Comparison of ENCODE assay signal across 8 mouse cellular contexts in genomic region chr7:16308555-16309317, GRCm38 (mm10). TPM values are rescaled to one million over a fixed set of nuclear protein-coding genes. Genes with fewer than 3 reads are reported as not detected.
DNase-seq lines count a peak whose midpoint lies in the region; ATAC-seq and TF ChIP-seq lines count a peak whose summit lies in the region.

No protein-coding gene starts in this region.

- H3K4me3 ChIP-seq in kidney, adult 2 months (ENCODE audit: insufficient read depth, low read depth, low read length): peak overlapping the region; percentile 83; the same call in 1 of the 2 replicates
- H3K4me3 ChIP-seq in MEL (ENCODE audit: control insufficient read depth in 1 of 2, insufficient read depth in 1 of 2, low read depth in 2 of 2, low read length in 2 of 2): peak overlapping the region; percentile 57 to 66
- peak overlapping the region; percentile 72 for H3K4me3 ChIP-seq in forebrain, postnatal 0 days (ENCODE audit: low read depth, low read length)
- H3K4me3 ChIP-seq in limb, embryonic 14.5 days (replicated peaks; ENCODE audit: low read length): peak overlapping the region; percentile 61
- peak overlapping the region; percentile 80 for H3K4me3 ChIP-seq in neural tube, embryonic 12.5 days

- no peak for TF ChIP-seq EP300 in MEL (IDR thresholded peaks at IDR 0.05; ENCODE audit: low read depth in 1 of 2, low read length in 2 of 2)

- DNase-seq in kidney, adult 2 months: peak; percentile 14
- DNase-seq in kidney, postnatal 14 days: no peak
- peak; percentile 56 for DNase-seq in MEL (ENCODE audit: low read depth, low spot score)
- DNase-seq in forebrain, postnatal 0 days: no peak
- DNase-seq in limb, embryonic 14.5 days (ENCODE audit: low spot score): no peak
- DNase-seq in left cerebral cortex, postnatal 25 days (ENCODE audit: low spot score in 2 of 2): no peak
- no peak for DNase-seq in layer of hippocampus, postnatal 36 days

- H3K9ac ChIP-seq in MEL (ENCODE audit: control insufficient read depth, low read depth, low read length, poor library complexity, severe bottlenecking): peak overlapping the region; percentile 37
- H3K9ac ChIP-seq in forebrain, postnatal 0 days: no peak overlapping the region; the same call in 1 of the 2 replicates
- H3K9ac ChIP-seq in limb, embryonic 14.5 days (ENCODE audit: low read depth, low read length, severe bottlenecking): peak overlapping the region; percentile 56
- H3K9ac ChIP-seq in neural tube, embryonic 12.5 days: peak overlapping the region; percentile 66

- peaks cover 13% of the 10 kb centered on the region; the same call in 1 of the 2 replicates for H3K4me1 ChIP-seq in kidney, adult 2 months (ENCODE audit: control insufficient read depth, insufficient read depth, low read length)
- peaks cover 4 to 10% of the 10 kb centered on the region in 2 experiments; a peak in 3 of 4 replicates for H3K4me1 ChIP-seq in MEL (ENCODE audit: control insufficient read depth in 1 of 2, insufficient read depth in 2 of 2, low read length in 2 of 2)
- peaks cover 11% of the 10 kb centered on the region for H3K4me1 ChIP-seq in forebrain, postnatal 0 days (ENCODE audit: insufficient read depth)
- H3K4me1 ChIP-seq in limb, embryonic 14.5 days (ENCODE audit: control insufficient read depth, insufficient read depth, low read length): peaks cover 38% of the 10 kb centered on the region
- H3K4me1 ChIP-seq in neural tube, embryonic 12.5 days: peaks cover 48% of the 10 kb centered on the region

- intact Hi-C loops in left cerebral cortex, postnatal 25 days (cut with DNase I): no loop called here

- no peak for TF ChIP-seq RAD21 in MEL (IDR thresholded peaks at IDR 0.05; ENCODE audit: low read depth, low read length)

- WGBS in kidney, adult 2 months: 34% methylated on average over 16 of the region's 16 CpGs
- 42% methylated on average over 16 of the region's 16 CpGs for WGBS in forebrain, postnatal 0 days
- WGBS in limb, embryonic 14.5 days: 33% methylated on average over 16 of the region's 16 CpGs
- 42% methylated on average over 16 of the region's 16 CpGs for WGBS in neural tube, embryonic 12.5 days

- no peaks in the 10 kb centered on the region for H3K9me3 ChIP-seq in MEL (replicated peaks; ENCODE audit: insufficient read depth, low read length)
- H3K9me3 ChIP-seq in forebrain, postnatal 0 days (ENCODE audit: low read length): no peaks in the 10 kb centered on the region
- H3K9me3 ChIP-seq in limb, embryonic 14.5 days (ENCODE audit: control insufficient read depth, low read length): no peaks in the 10 kb centered on the region
- H3K9me3 ChIP-seq in neural tube, embryonic 12.5 days: no peaks in the 10 kb centered on the region

- H3K27ac ChIP-seq in kidney, adult 2 months (ENCODE audit: insufficient read depth, low read depth, low read length): peak overlapping the region; percentile 6; the same call in 1 of the 2 replicates
- peak overlapping the region; percentile 4; the same call in 1 of the 2 replicates for H3K27ac ChIP-seq in MEL (ENCODE audit: control insufficient read depth, low read depth, low read length)
- no peak overlapping the region for H3K27ac ChIP-seq in forebrain, postnatal 0 days (ENCODE audit: low read depth, low read length)
- H3K27ac ChIP-seq in limb, embryonic 14.5 days (replicated peaks; ENCODE audit: low read depth, low read length): peak overlapping the region; percentile 19; the same call in 1 of the 2 replicates
- no peak overlapping the region for H3K27ac ChIP-seq in neural tube, embryonic 12.5 days

- no peaks in the 10 kb centered on the region for H3K27me3 ChIP-seq in kidney, adult 2 months (replicated peaks; ENCODE audit: control insufficient read depth, insufficient read depth, low read length)
- H3K27me3 ChIP-seq in MEL (ENCODE audit: control insufficient read depth in 1 of 2, insufficient read depth in 2 of 2, low read length in 2 of 2): no peaks in the 10 kb centered on the region
- H3K27me3 ChIP-seq in forebrain, postnatal 0 days (ENCODE audit: insufficient read depth, low read length): no peaks in the 10 kb centered on the region
- 0 out of 2 replicates have a peak, but pooled peaks cover 5% of the 10 kb centered on the region for H3K27me3 ChIP-seq in limb, embryonic 14.5 days (ENCODE audit: control insufficient read depth, insufficient read depth, low read length)
- H3K27me3 ChIP-seq in neural tube, embryonic 12.5 days (replicated peaks): 0 out of 2 replicates have a peak, but pooled peaks cover 3% of the 10 kb centered on the region

- peaks cover 14% of the 10 kb centered on the region for H3K79me2 ChIP-seq in MEL (ENCODE audit: control insufficient read depth, insufficient read depth, low read length, poor library complexity)

- no peaks in the 10 kb centered on the region for H3K36me3 ChIP-seq in kidney, adult 2 months (ENCODE audit: control insufficient read depth, insufficient read depth, low read length)
- peaks cover 0 to 2% of the 10 kb centered on the region in 2 experiments; a peak in 1 of 4 replicates for H3K36me3 ChIP-seq in MEL (ENCODE audit: control insufficient read depth in 1 of 2, insufficient read depth in 2 of 2, low read length in 2 of 2)
- H3K36me3 ChIP-seq in forebrain, postnatal 0 days (ENCODE audit: insufficient read depth): no peaks in the 10 kb centered on the region
- no peaks in the 10 kb centered on the region for H3K36me3 ChIP-seq in limb, embryonic 14.5 days (ENCODE audit: control insufficient read depth, insufficient read depth, low read length)
- no peaks in the 10 kb centered on the region for H3K36me3 ChIP-seq in neural tube, embryonic 12.5 days

- TF ChIP-seq CTCF in kidney, adult 2 months (conservative IDR thresholded peaks at IDR 0.05; ENCODE audit: insufficient read depth, insufficient read length, low read depth, low read length): no peak
- no peak for TF ChIP-seq CTCF in MEL (IDR thresholded peaks at IDR 0.05 in 2 of 3, conservative IDR thresholded peaks at IDR 0.05 in 1 of 3; ENCODE audit: control insufficient read depth in 1 of 3, insufficient read depth in 1 of 3, low read depth in 2 of 3, low read length in 3 of 3, poor library complexity in 1 of 3, severe bottlenecking in 1 of 3)
- TF ChIP-seq CTCF in forebrain, postnatal 0 days (IDR thresholded peaks at IDR 0.05; ENCODE audit: low read depth): no peak

- H3K4me2 ChIP-seq in forebrain, postnatal 0 days (ENCODE audit: low read depth): peak overlapping the region; percentile 98
- peak overlapping the region; percentile 97 for H3K4me2 ChIP-seq in limb, embryonic 14.5 days (replicated peaks; ENCODE audit: low read depth, low read length, severe bottlenecking)
- peak overlapping the region; percentile 99 for H3K4me2 ChIP-seq in neural tube, embryonic 12.5 days (replicated peaks)

- ATAC-seq in forebrain, postnatal 0 days: no peak
- ATAC-seq in limb, embryonic 14.5 days (ENCODE audit: low FRiP score, low read depth): no peak
- no peak for ATAC-seq in neural tube, embryonic 12.5 days (ENCODE audit: low FRiP score, low read depth)

- TF ChIP-seq POLR2A in kidney, adult 2 months (IDR thresholded peaks at IDR 0.05; ENCODE audit: low read depth, low read length): no peak
- TF ChIP-seq POLR2A in MEL (IDR thresholded peaks at IDR 0.05; ENCODE audit: control insufficient read depth in 1 of 2, insufficient read depth in 1 of 2, low read depth in 1 of 2, low read length in 2 of 2, poor library complexity in 1 of 2): no peak
- no peak for TF ChIP-seq POLR2A in limb, embryonic 14.5 days (IDR thresholded peaks at IDR 0.05; ENCODE audit: borderline replicate concordance, extremely low read depth, insufficient read depth, insufficient read length)

RNA-seq across cellular contexts. Expression of gene Bbc3, which starts 0.5 kb away (rescaled TPM):
- polyA plus RNA-seq in kidney, adult 2 months (2012; rRNA removed): 5.1 and 5.2 TPM in 2 replicates
- 2.9 and 4.4 TPM in 2 replicates for total RNA-seq in MEL (2012; rRNA removed)
- polyA plus RNA-seq in MEL (2012; ENCODE audit: insufficient read depth in 1 of 2, insufficient read length in 2 of 2, low read depth in 1 of 2, low replicate concordance in 2 of 2, missing spikeins in 1 of 2): 1 to 10 TPM in 1 of 2 experiments, not detected in 1; 9.3 TPM
- total RNA-seq in forebrain, postnatal 0 days (2014; rRNA removed): 41.2 and 57.8 TPM in 2 replicates
- polyA plus RNA-seq in forebrain, postnatal 0 days (2015; fragmentation: Nextera tagmentation; extraction: Ambion mirVana): 40.0 and 40.2 TPM in 2 replicates
- polyA plus RNA-seq in limb, embryonic 14.5 days (2012; rRNA removed): 7.4 and 11.9 TPM in 2 replicates
- polyA plus RNA-seq in limb, embryonic 14.5 days (2014; fragmentation: Nextera tagmentation; extraction: Ambion mirVana): 3.7 and 4.0 TPM in 2 replicates
- polyA plus RNA-seq in neural tube, embryonic 12.5 days (2016; fragmentation: Nextera tagmentation; extraction: Ambion mirVana): 22.7 and 25.0 TPM in 2 replicates
- 10 to 100 TPM in 1 of 2 experiments, 1 to 10 TPM in 1; 9.2 to 10.9 TPM for total RNA-seq in left cerebral cortex, postnatal 25 days (2021)
- total RNA-seq in layer of hippocampus, postnatal 36 days (2021): 10 to 100 TPM; 11.3 to 13.0 TPM

RNA-seq across cellular contexts. Expression of gene Ccdc9, which starts 22.1 kb away (rescaled TPM):
- polyA plus RNA-seq in kidney, adult 2 months (2012; rRNA removed): 23.3 and 24.3 TPM in 2 replicates
- total RNA-seq in MEL (2012; rRNA removed): 57.4 and 63.6 TPM in 2 replicates
- 10 to 100 TPM in 1 of 2 experiments, not detected in 1; 97.1 TPM for polyA plus RNA-seq in MEL (2012; ENCODE audit: insufficient read depth in 1 of 2, insufficient read length in 2 of 2, low read depth in 1 of 2, low replicate concordance in 2 of 2, missing spikeins in 1 of 2)
- total RNA-seq in forebrain, postnatal 0 days (2014; rRNA removed): 31.6 and 38.2 TPM in 2 replicates
- 12.8 and 18.6 TPM in 2 replicates for polyA plus RNA-seq in forebrain, postnatal 0 days (2015; fragmentation: Nextera tagmentation; extraction: Ambion mirVana)
- polyA plus RNA-seq in limb, embryonic 14.5 days (2012; rRNA removed): 64.4 and 84.8 TPM in 2 replicates
- 15.9 and 17.7 TPM in 2 replicates for polyA plus RNA-seq in limb, embryonic 14.5 days (2014; fragmentation: Nextera tagmentation; extraction: Ambion mirVana)
- polyA plus RNA-seq in neural tube, embryonic 12.5 days (2016; fragmentation: Nextera tagmentation; extraction: Ambion mirVana): 47.7 and 49.5 TPM in 2 replicates
- total RNA-seq in left cerebral cortex, postnatal 25 days (2021): 10 to 100 TPM; 81.6 to 86.9 TPM
- total RNA-seq in layer of hippocampus, postnatal 36 days (2021): 10 to 100 TPM; 69.0 to 77.7 TPM

RNA-seq across cellular contexts. Expression of gene Inafm1, which starts 35.3 kb away (rescaled TPM):
- 23.1 and 30.7 TPM in 2 replicates for polyA plus RNA-seq in kidney, adult 2 months (2012; rRNA removed)
- 38.0 and 50.7 TPM in 2 replicates for total RNA-seq in MEL (2012; rRNA removed)
- polyA plus RNA-seq in MEL (2012; ENCODE audit: insufficient read depth in 1 of 2, insufficient read length in 2 of 2, low read depth in 1 of 2, low replicate concordance in 2 of 2, missing spikeins in 1 of 2): 10 to 100 TPM in 1 of 2 experiments, not detected in 1; 87.6 TPM
- 36.9 and 43.2 TPM in 2 replicates for total RNA-seq in forebrain, postnatal 0 days (2014; rRNA removed)
- 63.6 and 68.4 TPM in 2 replicates for polyA plus RNA-seq in forebrain, postnatal 0 days (2015; fragmentation: Nextera tagmentation; extraction: Ambion mirVana)
- polyA plus RNA-seq in limb, embryonic 14.5 days (2012; rRNA removed): 48.7 and 57.8 TPM in 2 replicates
- polyA plus RNA-seq in limb, embryonic 14.5 days (2014; fragmentation: Nextera tagmentation; extraction: Ambion mirVana): 24.3 and 27.4 TPM in 2 replicates
- 27.0 and 28.5 TPM in 2 replicates for polyA plus RNA-seq in neural tube, embryonic 12.5 days (2016; fragmentation: Nextera tagmentation; extraction: Ambion mirVana)
- total RNA-seq in left cerebral cortex, postnatal 25 days (2021): 10 to 100 TPM; 32.5 to 34.8 TPM
- 10 to 100 TPM; 31.2 to 33.0 TPM for total RNA-seq in layer of hippocampus, postnatal 36 days (2021)

RNA-seq across cellular contexts. Expression of gene C5ar1, which starts 49.4 kb away (rescaled TPM):
- 3.4 and 4.2 TPM in 2 replicates for polyA plus RNA-seq in kidney, adult 2 months (2012; rRNA removed)
- not detected in 2 replicates for total RNA-seq in MEL (2012; rRNA removed)
- not detected for polyA plus RNA-seq in MEL (2012; ENCODE audit: insufficient read depth in 1 of 2, insufficient read length in 2 of 2, low read depth in 1 of 2, low replicate concordance in 2 of 2, missing spikeins in 1 of 2)
- 0.52 and 1.2 TPM in 2 replicates for total RNA-seq in forebrain, postnatal 0 days (2014; rRNA removed)
- polyA plus RNA-seq in forebrain, postnatal 0 days (2015; fragmentation: Nextera tagmentation; extraction: Ambion mirVana): 1.7 TPM in 2 replicates
- 3.2 and 5.4 TPM in 2 replicates for polyA plus RNA-seq in limb, embryonic 14.5 days (2012; rRNA removed)
- 2.8 and 3.1 TPM in 2 replicates for polyA plus RNA-seq in limb, embryonic 14.5 days (2014; fragmentation: Nextera tagmentation; extraction: Ambion mirVana)
- polyA plus RNA-seq in neural tube, embryonic 12.5 days (2016; fragmentation: Nextera tagmentation; extraction: Ambion mirVana): 0.87 and 1.2 TPM in 2 replicates
- total RNA-seq in left cerebral cortex, postnatal 25 days (2021): 1 to 10 TPM in 1 of 2 experiments, under 1 TPM in 1; 0.78 to 2.2 TPM
- total RNA-seq in layer of hippocampus, postnatal 36 days (2021): 1 to 10 TPM in 1 of 2 experiments, under 1 TPM in 1; 0.62 to 1.9 TPM

Comparison
In these comparisons a context has a peak if more than half of its experiments do, and no peak if none do; other contexts are left out.
1. DNase-seq: peak in kidney, adult 2 months (single experiment) and MEL (single experiment); none in kidney, postnatal 14 days (single experiment), forebrain, postnatal 0 days (single experiment), limb, embryonic 14.5 days (single experiment), left cerebral cortex, postnatal 25 days (0 of 2) and layer of hippocampus, postnatal 36 days (0 of 2).
2. H3K27ac ChIP-seq: peak in kidney, adult 2 months (single experiment), MEL (single experiment) and limb, embryonic 14.5 days (single experiment); none in forebrain, postnatal 0 days (single experiment) and neural tube, embryonic 12.5 days (single experiment).
3. Peak in every context shown above with its lines, with median percentiles within 50 percentile points of each other: H3K4me3 ChIP-seq and H3K4me2 ChIP-seq.